8 mouse cellular contexts compared by ENCODE assay signal in the genomic region with DNA sequence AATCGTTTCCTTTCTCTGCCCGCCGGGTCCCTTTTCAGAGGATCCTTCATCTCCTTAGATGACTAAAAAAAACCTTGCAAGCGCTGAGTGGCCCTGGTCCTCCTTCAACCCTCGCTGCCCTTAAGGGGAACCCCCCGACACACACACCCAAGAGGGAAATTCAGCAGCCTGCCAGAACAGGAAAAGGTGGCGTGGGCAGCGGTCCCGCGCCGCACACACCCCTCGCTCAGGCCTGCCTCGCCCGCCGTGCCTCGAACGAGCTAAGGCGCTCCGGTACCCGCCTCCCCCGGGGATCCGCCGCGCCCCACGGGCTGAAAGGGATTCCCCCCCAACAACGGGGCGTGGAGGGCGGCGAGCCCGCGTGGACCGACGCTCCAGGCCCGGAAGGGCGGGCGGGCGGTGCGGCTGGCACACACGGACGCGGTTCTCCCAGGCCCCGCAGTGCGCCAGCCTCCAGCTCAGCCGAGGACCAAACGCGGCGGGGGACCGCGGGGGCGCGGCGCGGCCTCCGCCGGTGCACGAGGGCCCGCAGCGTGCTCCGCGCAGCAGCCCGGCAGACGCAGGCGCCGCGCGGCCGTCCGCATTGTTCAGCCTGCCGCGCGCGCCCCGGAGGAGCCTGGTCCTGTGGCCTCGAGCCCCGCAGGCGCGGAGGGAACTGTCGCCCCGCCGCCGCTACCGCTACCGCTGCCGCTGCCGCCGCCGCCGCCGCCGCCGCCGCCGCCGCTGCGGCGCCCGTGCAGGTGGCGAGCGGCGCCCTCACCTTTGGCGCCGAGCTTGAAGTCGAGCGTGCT. TPM values are rescaled to one million over a fixed set of nuclear protein-coding genes. Genes with fewer than 3 reads are reported as not detected.
DNase-seq lines count a peak whose midpoint lies in the region; ATAC-seq lines count a peak whose summit lies in the region.

No protein-coding gene starts in this region.

- peak; percentile 64 for ATAC-seq in activated CD4-positive, CD25-positive, alpha-beta regulatory T cell, adult 4 months
- peak; percentile 51 for ATAC-seq in heart, embryonic 12.5 days (ENCODE audit: insufficient number of reproducible peaks, low FRiP score)
- peak; percentile 65; the same call in 1 of the 2 replicates for ATAC-seq in lung, embryonic 15.5 days (ENCODE audit: borderline replicate concordance, extremely low read depth, low FRiP score, low TSS enrichment)
- peak; percentile 33; the same call in 1 of the 2 replicates for ATAC-seq in neutrophil, adult 5-6 weeks (ENCODE audit: extremely low read depth, insufficient number of reproducible peaks, low FRiP score, poor library complexity, severe bottlenecking)

- 0 out of 2 replicates have a peak, but pooled peaks cover 5% of the 10 kb centered on the region for H3K4me1 ChIP-seq in heart, embryonic 12.5 days (replicated peaks)
- H3K4me1 ChIP-seq in lung, embryonic 15.5 days: no peaks in the 10 kb centered on the region

- H3K27ac ChIP-seq in heart, embryonic 12.5 days (ENCODE audit: poor library complexity, severe bottlenecking): peak overlapping the region; percentile 85
- H3K27ac ChIP-seq in lung, embryonic 15.5 days: peak overlapping the region; percentile 85

- H3K4me2 ChIP-seq in heart, embryonic 12.5 days: peak overlapping the region; percentile 72
- peak overlapping the region; percentile 65 for H3K4me2 ChIP-seq in lung, embryonic 15.5 days

- H3K27me3 ChIP-seq in heart, embryonic 12.5 days (replicated peaks): 0 out of 2 replicates have a peak, but pooled peaks cover 5% of the 10 kb centered on the region
- no peaks in the 10 kb centered on the region for H3K27me3 ChIP-seq in lung, embryonic 15.5 days

- DNase-seq in B cell, adult 2 months: peak; percentile 55 to 61
- DNase-seq in embryo, embryonic 11.5 days (ENCODE audit: low read depth, low spot score): peak; percentile 17
- peak; percentile 8 to 41 for DNase-seq in kidney, postnatal 36 days
- DNase-seq in thymus, postnatal 10 days (ENCODE audit: low spot score in 2 of 2): peak; percentile 22 to 25

- peak overlapping the region; percentile 89 for H3K4me3 ChIP-seq in heart, embryonic 12.5 days
- H3K4me3 ChIP-seq in lung, embryonic 15.5 days: peak overlapping the region; percentile 70

- H3K36me3 ChIP-seq in heart, embryonic 12.5 days: no peaks in the 10 kb centered on the region
- H3K36me3 ChIP-seq in lung, embryonic 15.5 days: no peaks in the 10 kb centered on the region

- no peaks in the 10 kb centered on the region for H3K9me3 ChIP-seq in heart, embryonic 12.5 days (replicated peaks)
- no peaks in the 10 kb centered on the region for H3K9me3 ChIP-seq in lung, embryonic 15.5 days

- 27% methylated on average over 88 of the region's 104 CpGs for WGBS in heart, embryonic 12.5 days
- 18% methylated on average over 69 of the region's 104 CpGs for WGBS in lung, embryonic 15.5 days

- peak overlapping the region; percentile 91 for H3K9ac ChIP-seq in heart, embryonic 12.5 days
- H3K9ac ChIP-seq in lung, embryonic 15.5 days: peak overlapping the region; percentile 70

RNA-seq across cellular contexts. Expression of a gene that starts 0.7 kb away (rescaled TPM):
- 10 to 100 TPM; 60.4 to 70.0 TPM for polyA plus RNA-seq in activated CD4-positive, CD25-positive, alpha-beta regulatory T cell, adult 4 months (2017; shearing (Covaris generic))
- 67.2 and 84.6 TPM in 2 replicates for polyA plus RNA-seq in heart, embryonic 12.5 days (2016; fragmentation: Nextera tagmentation; extraction: Ambion mirVana)
- 64.4 and 65.6 TPM in 2 replicates for polyA plus RNA-seq in lung, embryonic 15.5 days (2015; fragmentation: Nextera tagmentation; extraction: Ambion mirVana)
- total RNA-seq in neutrophil, adult 5-6 weeks (2017): 76.1 and 76.4 TPM in 2 replicates

Comparison
In these comparisons a context has a peak if more than half of its experiments do, and no peak if none do; other contexts are left out.
1. Peak in every context shown above with its lines: DNase-seq, ATAC-seq, H3K4me3 ChIP-seq and H3K27ac ChIP-seq.